Mouse (Mus musculus): ENCODE data around the gene Cpsf4. TPM values are rescaled to one million over a fixed set of nuclear protein-coding genes. Genes with fewer than 3 reads are reported as not detected.

Gene Cpsf4
- polyA plus RNA-seq, 1 experiment from 2014 or later = 65.2 TPM

DNA sequence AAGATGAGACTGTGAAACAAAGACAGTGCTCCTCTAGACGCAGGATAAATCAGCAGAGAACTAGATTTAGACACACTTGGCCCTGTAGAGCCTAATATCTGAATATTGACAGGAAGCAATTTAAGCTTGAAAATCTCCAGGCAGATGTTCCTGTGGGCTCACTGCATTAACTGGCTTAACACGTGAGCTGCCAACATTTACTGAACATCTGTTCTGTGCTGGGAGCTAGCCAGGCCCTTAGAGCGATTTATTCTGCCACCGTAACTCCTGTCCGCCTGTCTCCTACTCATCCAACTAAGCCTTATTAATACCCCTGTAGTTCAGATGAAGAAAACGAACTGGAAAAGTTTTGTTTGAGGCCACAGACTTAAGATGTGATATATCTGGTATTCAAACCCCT lies 28.2 kb upstream of the Cpsf4 start:
- Histone ChIP-seq H3K9me3 (no peaks in the 10 kb centered on the region), H3K4me1 (peaks cover 25% of the 10 kb centered on the region), H3K9ac (peak overlapping the region; percentile 85), H3K36me3 (peaks cover 55% of the 10 kb centered on the region), H3K4me3 (peak overlapping the region; percentile 66), H3K4me2 (replicated peaks) (peak overlapping the region; percentile 82), H3K27me3 (no peaks in the 10 kb centered on the region), H3K27ac (no peak overlapping the region)
- 17% methylated on average over 6 of the region's 6 CpGs for WGBS
- 0 out of 2 replicates have a peak, but pooled peaks have one; percentile 3 for ATAC-seq (ENCODE audit: insufficient number of reproducible peaks, insufficient read depth, low FRiP score, low TSS enrichment)

DNA sequence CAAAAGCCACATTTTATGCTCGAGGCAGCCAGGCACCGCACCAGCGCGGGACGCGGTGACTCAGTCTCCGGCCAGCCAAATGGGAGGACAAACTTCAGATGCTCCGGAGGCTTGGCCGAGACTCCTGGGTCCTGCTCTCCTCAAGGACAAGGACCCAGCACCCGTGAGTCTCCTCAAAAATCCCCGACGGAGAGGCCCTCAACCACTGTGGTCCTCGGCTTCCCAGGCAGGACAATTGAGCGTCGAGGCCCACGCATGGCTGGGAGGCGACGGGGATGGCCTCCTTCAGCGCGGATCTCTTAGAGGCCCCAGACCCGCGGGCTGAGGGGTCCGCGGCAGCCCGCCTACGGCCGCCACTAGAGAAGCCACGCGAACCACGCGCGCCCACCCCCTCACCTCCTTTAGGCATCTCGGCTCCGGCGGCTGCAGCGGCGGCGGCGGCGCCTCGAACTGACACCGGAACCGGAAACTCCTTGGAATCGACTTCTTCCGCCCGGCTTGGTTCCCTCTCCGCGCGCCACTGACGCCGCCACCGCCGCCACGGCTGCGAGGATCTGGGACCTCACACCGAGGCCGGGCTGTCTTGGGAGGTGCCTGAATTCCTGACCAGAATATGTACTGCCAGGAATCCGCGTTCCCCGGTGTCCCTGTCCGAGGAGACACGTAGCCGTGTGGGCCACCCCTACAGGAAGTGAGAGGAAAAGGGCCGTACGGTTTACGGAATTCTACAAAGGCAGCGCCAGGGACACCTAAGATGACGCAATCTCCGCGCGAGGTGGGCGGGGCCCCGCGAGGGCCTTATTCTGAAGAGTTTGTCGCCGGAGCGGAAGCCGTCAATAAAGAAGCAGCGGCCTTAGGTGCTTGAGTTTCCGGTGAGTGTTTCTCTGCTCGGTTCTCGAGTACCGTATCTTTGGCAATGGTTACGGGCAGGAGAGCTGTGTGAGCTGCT lies 27.2 kb upstream of the Cpsf4 start, which contains the start of the genes Pdap1 and Bud31:
Gene Pdap1 (minus strand): TSS at position 668 of the 949 bp plus-strand sequence.
Gene Bud31 (plus strand): TSS at position 792 of the 949 bp plus-strand sequence.
- peaks cover 25% of the 10 kb centered on the region for H3K4me1 ChIP-seq
- no peaks in the 10 kb centered on the region for H3K9me3 ChIP-seq
- peak within 1 kb of the TSS; percentile 66 for H3K4me3 ChIP-seq
- H3K27me3 ChIP-seq = no peaks in the 10 kb centered on the region
- peak within 1 kb of the TSS; percentile 85 for H3K9ac ChIP-seq
- H3K36me3 ChIP-seq = peaks cover 54% of the 10 kb centered on the region
- peak within 1 kb of the TSS; percentile 82 for H3K27ac ChIP-seq
- under 1% methylated on average over 84 of the region's 84 CpGs for WGBS
- peak; percentile 92 for ATAC-seq (ENCODE audit: insufficient number of reproducible peaks, insufficient read depth, low FRiP score, low TSS enrichment)
- peak within 1 kb of the TSS; percentile 82 for H3K4me2 ChIP-seq (replicated peaks)

GRCm38 (mm10) chr5:145140611-145141010 lies 26.4 kb upstream of the Cpsf4 start:
- no peaks in the 10 kb centered on the region for H3K9me3 ChIP-seq
- H3K4me2 ChIP-seq (replicated peaks) = peak overlapping the region; percentile 82
- no peaks in the 10 kb centered on the region for H3K27me3 ChIP-seq
- H3K27ac ChIP-seq = peak overlapping the region; percentile 82
- WGBS = under 1% methylated on average over 18 of the region's 18 CpGs
- H3K36me3 ChIP-seq = peaks cover 57% of the 10 kb centered on the region
- H3K4me3 ChIP-seq = peak overlapping the region; percentile 66
- H3K9ac ChIP-seq = peak overlapping the region; percentile 85
- peaks cover 25% of the 10 kb centered on the region for H3K4me1 ChIP-seq
- ATAC-seq (ENCODE audit: insufficient number of reproducible peaks, insufficient read depth, low FRiP score, low TSS enrichment) = no peak

- Histone ChIP-seq H3K9me3 (no peaks in the 10 kb centered on the region), H3K4me2 (replicated peaks) (no peak overlapping the region), H3K4me3 (no peak overlapping the region), H3K27ac (no peak overlapping the region), H3K9ac (no peak overlapping the region), H3K4me1 (no peaks in the 10 kb centered on the region), H3K27me3 (no peaks in the 10 kb centered on the region), H3K36me3 (peaks cover 97% of the 10 kb centered on the region)
- no peak for ATAC-seq (ENCODE audit: insufficient number of reproducible peaks, insufficient read depth, low FRiP score, low TSS enrichment)
- WGBS = 91% methylated on average over 5 of the region's 5 CpGs
These were observed 19.3 kb upstream of the Cpsf4 start for GRCm38 (mm10) chr5:145147748-145148147.

DNA sequence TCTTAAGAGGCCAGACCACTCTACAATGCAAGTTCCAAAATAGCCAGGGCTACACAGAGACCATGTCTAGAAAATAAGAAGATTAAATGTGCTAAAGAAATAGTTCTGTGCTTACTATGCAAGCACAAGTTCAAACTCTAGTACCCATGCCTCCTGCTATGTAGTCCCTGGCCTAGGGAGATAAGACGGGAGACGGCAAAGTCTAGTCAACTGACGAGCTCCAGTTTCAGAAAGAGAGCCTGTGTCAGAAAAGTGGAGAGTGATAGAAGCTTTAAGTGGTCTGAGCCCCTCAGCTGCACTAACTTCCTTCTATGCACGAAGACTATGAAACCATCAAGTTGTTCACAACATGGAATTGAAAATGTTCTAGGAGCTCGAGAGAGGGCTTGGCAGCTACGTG lies 17.7 kb upstream of the Cpsf4 start:
- Histone ChIP-seq H3K4me3 (no peak overlapping the region), H3K4me1 (no peaks in the 10 kb centered on the region), H3K36me3 (peaks cover 96% of the 10 kb centered on the region), H3K4me2 (replicated peaks) (no peak overlapping the region), H3K27me3 (no peaks in the 10 kb centered on the region), H3K9me3 (no peaks in the 10 kb centered on the region), H3K27ac (no peak overlapping the region), H3K9ac (no peak overlapping the region)
- ATAC-seq (ENCODE audit: insufficient number of reproducible peaks, insufficient read depth, low FRiP score, low TSS enrichment) = no peak
- 90% methylated on average over 6 of the region's 6 CpGs for WGBS

GRCm38 (mm10) chr5:145152690-145153089 lies 14.3 kb upstream of the Cpsf4 start:
- no peak overlapping the region for H3K27ac ChIP-seq
- H3K4me3 ChIP-seq = no peak overlapping the region
- H3K4me1 ChIP-seq = no peaks in the 10 kb centered on the region
- WGBS = 90% methylated on average over 5 of the region's 5 CpGs
- H3K9ac ChIP-seq = no peak overlapping the region
- H3K27me3 ChIP-seq = no peaks in the 10 kb centered on the region
- no peak overlapping the region for H3K4me2 ChIP-seq (replicated peaks)
- peaks cover 81% of the 10 kb centered on the region for H3K36me3 ChIP-seq
- H3K9me3 ChIP-seq = no peaks in the 10 kb centered on the region
- ATAC-seq (ENCODE audit: insufficient number of reproducible peaks, insufficient read depth, low FRiP score, low TSS enrichment) = no peak

DNA sequence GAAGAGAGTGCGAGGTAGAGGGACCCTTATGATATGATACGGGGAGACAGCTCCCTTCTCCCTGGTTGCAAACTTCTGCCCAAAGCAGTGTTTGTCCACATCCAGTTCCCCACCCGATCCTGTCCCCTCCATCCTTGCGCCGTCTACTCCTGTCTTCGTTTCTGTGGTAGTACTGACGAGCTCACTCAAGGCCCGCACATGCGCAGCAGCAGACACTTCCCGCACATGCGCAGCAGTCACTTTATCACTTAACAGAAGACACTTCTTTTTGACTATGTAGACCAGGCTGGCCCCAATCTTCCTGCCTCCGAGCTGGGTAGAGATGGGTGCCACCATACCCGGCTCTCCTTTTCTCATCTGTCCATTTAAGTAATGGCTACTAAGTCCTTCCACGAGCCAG lies 5.7 kb upstream of the Cpsf4 start:
- Histone ChIP-seq H3K27me3 (no peaks in the 10 kb centered on the region), H3K4me3 (no peak overlapping the region), H3K4me1 (peaks cover 9% of the 10 kb centered on the region), H3K9ac (no peak overlapping the region), H3K36me3 (peaks cover 63% of the 10 kb centered on the region), H3K27ac (no peak overlapping the region), H3K4me2 (replicated peaks) (no peak overlapping the region), H3K9me3 (no peaks in the 10 kb centered on the region)
- no peak for ATAC-seq (ENCODE audit: insufficient number of reproducible peaks, insufficient read depth, low FRiP score, low TSS enrichment)
- 97% methylated on average over 14 of the region's 14 CpGs for WGBS

- Histone ChIP-seq H3K27ac (no peak overlapping the region), H3K4me1 (peaks cover 21% of the 10 kb centered on the region), H3K27me3 (no peaks in the 10 kb centered on the region), H3K9ac (0 out of 2 replicates have a peak overlapping the region, but pooled peaks have one; percentile 19), H3K4me2 (replicated peaks) (no peak overlapping the region), H3K9me3 (no peaks in the 10 kb centered on the region), H3K36me3 (peaks cover 38% of the 10 kb centered on the region), H3K4me3 (no peak overlapping the region)
- ATAC-seq (ENCODE audit: insufficient number of reproducible peaks, insufficient read depth, low FRiP score, low TSS enrichment) = no peak
- whole genome bisulfite sequencing = 73% methylated on average over 3 of the region's 3 CpGs
These were observed 2.3 kb upstream of the Cpsf4 start for GRCm38 (mm10) chr5:145164710-145165109.

DNA sequence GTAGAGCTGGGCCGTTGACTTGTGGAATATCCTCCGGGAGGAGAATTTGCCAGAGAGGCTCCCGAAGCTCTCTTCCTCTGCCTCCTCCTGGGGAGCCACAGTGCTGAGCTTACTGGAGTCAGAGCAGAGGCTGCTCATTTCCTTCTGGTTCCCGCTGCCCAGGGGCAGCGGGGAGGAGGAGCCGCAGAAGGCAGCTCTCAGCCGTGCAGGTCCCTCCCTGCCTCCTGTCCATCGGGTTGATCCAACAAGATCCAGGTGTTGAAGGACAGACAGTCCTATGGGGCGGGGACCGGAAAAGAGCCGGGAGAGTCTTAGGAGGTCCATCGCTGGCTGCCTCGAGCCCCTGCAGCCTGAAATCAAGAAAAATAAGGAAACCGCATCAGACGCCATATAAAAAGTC lies 1.8 kb upstream of the Cpsf4 start:
- WGBS = 80% methylated on average over 15 of the region's 15 CpGs
- H3K9me3 ChIP-seq = no peaks in the 10 kb centered on the region
- H3K9ac ChIP-seq = 0 out of 2 replicates have a peak overlapping the region, but pooled peaks have one; percentile 19
- H3K4me3 ChIP-seq = no peak overlapping the region
- H3K27me3 ChIP-seq = no peaks in the 10 kb centered on the region
- no peak for ATAC-seq (ENCODE audit: insufficient number of reproducible peaks, insufficient read depth, low FRiP score, low TSS enrichment)
- H3K27ac ChIP-seq = no peak overlapping the region
- peaks cover 21% of the 10 kb centered on the region for H3K4me1 ChIP-seq
- peaks cover 35% of the 10 kb centered on the region for H3K36me3 ChIP-seq
- H3K4me2 ChIP-seq (replicated peaks) = no peak overlapping the region

- Histone ChIP-seq H3K27me3 (no peaks in the 10 kb centered on the region), H3K36me3 (peaks cover 38% of the 10 kb centered on the region), H3K9me3 (no peaks in the 10 kb centered on the region), H3K4me3 (peak overlapping the region; percentile 91), H3K9ac (peak overlapping the region; percentile 94), H3K4me1 (peaks cover 21% of the 10 kb centered on the region), H3K27ac (peak overlapping the region; percentile 83), H3K4me2 (replicated peaks) (peak overlapping the region; percentile 93)
- peak; percentile 53; the same call in 1 of the 2 replicates for ATAC-seq (ENCODE audit: insufficient number of reproducible peaks, insufficient read depth, low FRiP score, low TSS enrichment)
- WGBS = 0% methylated on average over 22 of the region's 28 CpGs
These were observed 271 bp downstream of the Cpsf4 start for GRCm38 (mm10) chr5:145167306-145167661.

GRCm38 (mm10) chr5:145178461-145178980 lies 11.5 kb downstream of the Cpsf4 start:
- Histone ChIP-seq H3K9me3 (no peaks in the 10 kb centered on the region), H3K4me2 (replicated peaks) (no peak overlapping the region), H3K27ac (no peak overlapping the region), H3K4me3 (no peak overlapping the region), H3K9ac (no peak overlapping the region), H3K4me1 (no peaks in the 10 kb centered on the region), H3K36me3 (peaks cover 99% of the 10 kb centered on the region), H3K27me3 (no peaks in the 10 kb centered on the region)
- no peak for ATAC-seq (ENCODE audit: insufficient number of reproducible peaks, insufficient read depth, low FRiP score, low TSS enrichment)
- 83% methylated on average over 18 of the region's 18 CpGs for WGBS

- no peaks in the 10 kb centered on the region for H3K9me3 ChIP-seq
- WGBS = 90% methylated on average over 2 of the region's 2 CpGs
- no peak overlapping the region for H3K4me2 ChIP-seq (replicated peaks)
- no peak for ATAC-seq (ENCODE audit: insufficient number of reproducible peaks, insufficient read depth, low FRiP score, low TSS enrichment)
- H3K27me3 ChIP-seq = no peaks in the 10 kb centered on the region
- no peak overlapping the region for H3K27ac ChIP-seq
- H3K9ac ChIP-seq = no peak overlapping the region
- H3K4me1 ChIP-seq = peaks cover 11% of the 10 kb centered on the region
- H3K36me3 ChIP-seq = peaks cover 80% of the 10 kb centered on the region
- no peak overlapping the region for H3K4me3 ChIP-seq
These were observed 18.2 kb downstream of the Cpsf4 start for GRCm38 (mm10) chr5:145185244-145185643.
